Mouse (Mus musculus) C2C12 (cell line): ENCODE results near the gene Fbxl12.

Experiments
- CEBPB ChIP-seq: IDR thresholded peaks from one replicate; pipeline ENCODE4 v1.6.1; 2011; ENCODE audit warnings: low read depth, mild to moderate bottlenecking, control low read depth, moderate library complexity
- CTCF ChIP-seq: IDR thresholded peaks from one replicate; pipeline ENCODE4 v1.5.1; 2011; ENCODE audit not compliant: control insufficient read depth, insufficient read depth, insufficient read length
- MAX ChIP-seq: IDR thresholded peaks from one replicate; pipeline ENCODE4 v1.6.1; 2011; ENCODE audit warnings: mild to moderate bottlenecking, control low read depth
- MYOG ChIP-seq: IDR thresholded peaks from one replicate; pipeline ENCODE4 v1.6.1; 2011; ENCODE audit not compliant: control insufficient read depth, insufficient read length; ENCODE audit errors: extremely low read depth
- USF1 ChIP-seq: IDR thresholded peaks from one replicate; pipeline ENCODE4 v1.6.1; 2011; ENCODE audit warnings: low read depth, mild to moderate bottlenecking, control low read depth, moderate library complexity

GRCm38 (mm10) chr9:20653859-20654258 is 9.3 kb upstream of the Fbxl12 start:
- no peak for TF ChIP-seq CTCF
- no peak for TF ChIP-seq MAX
- TF ChIP-seq CEBPB, result no peak
- TF ChIP-seq USF1, result no peak
- no peak for TF ChIP-seq MYOG
